Mouse (Mus musculus) bone marrow macrophage, adult 2 months (primary cell): ENCODE measurements around the gene Coq10b.

ENCODE experiments used
- CTCF ChIP-seq: IDR thresholded peaks from 2 replicates; pipeline ENCODE4 v1.5.1; 2012; ENCODE audit warnings: low read depth, mild to moderate bottlenecking, low read length, moderate library complexity
- POLR2A ChIP-seq: IDR thresholded peaks from 2 replicates; pipeline ENCODE4 v1.6.1; 2012; ENCODE audit warnings: mild to moderate bottlenecking, low read depth, low read length, borderline replicate concordance

DNA sequence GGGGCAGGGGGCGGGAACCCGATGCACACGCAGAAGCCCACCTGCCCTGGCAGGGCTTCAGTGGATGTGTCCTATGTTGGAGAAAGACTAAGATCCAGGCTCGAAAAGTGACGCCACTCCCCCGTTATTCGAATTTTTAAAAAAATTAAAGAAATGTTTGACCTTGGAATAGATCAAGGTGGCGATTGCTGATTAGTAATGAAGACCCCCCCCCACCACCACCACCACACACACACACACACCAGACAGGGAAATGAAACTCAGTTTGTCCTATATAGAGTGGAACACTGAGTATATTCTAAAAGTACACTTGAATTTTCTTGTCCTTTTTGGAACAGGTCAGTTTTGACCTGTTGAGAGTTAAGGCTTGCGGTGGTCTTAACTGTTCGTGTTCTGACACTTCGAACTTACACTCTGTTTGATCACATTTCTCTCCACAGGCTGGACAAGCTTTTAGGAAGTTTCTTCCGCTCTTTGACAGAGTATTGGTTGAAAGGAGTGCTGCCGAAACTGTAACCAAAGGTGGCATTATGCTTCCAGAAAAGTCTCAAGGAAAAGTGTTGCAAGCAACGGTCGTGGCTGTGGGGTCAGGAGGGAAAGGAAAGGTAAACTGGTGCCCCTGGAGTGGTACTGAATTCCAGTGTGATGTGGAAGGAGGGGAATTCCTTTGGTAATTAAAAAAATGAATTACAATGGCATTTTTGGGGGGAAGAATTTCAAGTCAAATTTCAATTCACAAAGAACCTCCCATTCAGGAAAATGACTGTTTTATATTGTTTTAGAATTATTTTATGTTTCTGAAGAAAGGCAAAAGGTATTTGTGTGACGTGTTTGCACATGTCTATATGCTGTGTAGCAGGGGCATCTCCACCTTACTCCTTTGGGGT is 36.3 kb downstream of the Coq10b start:
- no peak for TF ChIP-seq CTCF
- TF ChIP-seq POLR2A, result no peak
